Mouse (Mus musculus): ENCODE results near the gene Prdx5. TPM values are rescaled to one million over a fixed set of nuclear protein-coding genes. Genes with fewer than 3 reads are reported as not detected.

Gene Prdx5
- total and polyA plus RNA-seq, 2 experiments from 2014 or later = 344 to 623 TPM

DNA sequence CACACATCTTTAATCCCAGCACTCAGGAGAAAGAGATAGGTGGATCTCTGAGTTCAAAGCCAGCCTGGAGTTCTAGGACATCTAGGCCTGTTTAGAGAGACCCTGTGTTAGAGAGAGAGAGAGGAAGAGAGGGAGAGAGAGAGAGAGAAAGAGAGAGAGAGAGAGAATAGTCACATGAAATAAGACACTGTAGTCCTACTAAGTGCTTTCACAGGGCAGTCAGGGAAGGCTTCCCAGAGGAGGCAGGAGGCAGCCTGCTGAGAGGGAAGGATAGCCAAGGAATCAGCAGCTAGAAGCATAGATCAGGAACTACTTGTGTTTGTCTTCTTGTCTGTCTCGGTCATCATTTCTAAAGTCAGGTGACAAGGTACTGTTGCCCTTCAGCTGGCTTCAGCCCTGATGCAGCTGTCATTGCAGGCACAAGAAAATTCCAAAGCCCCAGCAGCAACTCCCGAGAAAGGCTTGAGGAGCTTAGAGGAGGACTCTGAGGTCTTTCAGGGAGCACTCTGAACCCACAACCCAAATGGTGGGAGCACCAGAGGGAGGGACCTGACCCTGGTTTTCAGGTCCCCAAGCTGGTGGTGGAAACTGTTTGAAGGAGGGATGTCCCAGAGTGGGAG, 50.8 kb downstream of the Prdx5 start:
- 61% methylated on average over 2 of the region's 2 CpGs for WGBS

DNA sequence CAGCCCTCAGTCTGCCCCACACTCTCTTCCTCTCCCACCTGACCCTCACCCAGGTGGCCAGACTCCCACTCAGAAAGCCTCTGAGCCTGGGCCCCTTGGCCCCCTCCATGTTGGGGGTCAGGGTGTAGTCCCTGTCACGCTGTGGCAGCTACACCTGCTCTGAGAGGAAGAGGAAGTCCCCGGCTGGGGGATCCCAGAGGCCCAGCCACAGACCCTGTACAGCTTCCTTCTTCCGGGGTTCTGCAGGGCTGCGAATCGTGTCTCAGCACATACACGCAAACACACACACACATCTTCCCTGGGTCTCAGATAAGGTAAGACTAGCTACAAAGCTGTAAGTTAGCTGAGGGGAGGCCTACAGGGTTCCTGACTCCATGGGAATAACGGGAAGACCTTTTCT, 51.9 kb downstream of the Prdx5 start, which contains the start of gene Ccdc88b:
TSS of gene Ccdc88b (minus strand) at position 181 of the 400 bp plus-strand sequence.
- no peak within 1 kb of the TSS; the same call in 1 of the 2 replicates for H3K27ac ChIP-seq (ENCODE audit: low read depth)

More for the DNA sequence above, 50.8 kb downstream of the Prdx5 start:
- Histone ChIP-seq H3K4me3 (ENCODE audit: low read depth, low read length) (no peak overlapping the region), H3K27ac (ENCODE audit: low read depth) (no peak overlapping the region), H3K27me3 (ENCODE audit: control insufficient read depth, insufficient read depth, low read length) (peaks cover 6% of the 10 kb centered on the region), H3K9me3 (replicated peaks; ENCODE audit: control insufficient read depth, low read length) (no peaks in the 10 kb centered on the region), H3K36me3 (replicated peaks; ENCODE audit: control insufficient read depth, insufficient read depth, low read length) (no peaks in the 10 kb centered on the region), H3K4me1 (ENCODE audit: control insufficient read depth, insufficient read depth) (0 out of 2 replicates have a peak, but pooled peaks cover 12% of the 10 kb centered on the region), H3K4me2 (ENCODE audit: low read depth, low read length) (no peak overlapping the region), H3K9ac (replicated peaks; ENCODE audit: low read depth, low read length) (no peak overlapping the region)
- TF ChIP-seq CTCF (IDR thresholded peaks at IDR 0.05; ENCODE audit: low read depth) (no peak), EP300 (IDR thresholded peaks at IDR 0.05; ENCODE audit: low read depth) (no peak)
- DNase-seq (ENCODE audit: low spot score) = no peak
- no peak for ATAC-seq (ENCODE audit: insufficient read depth, low read depth)

GRCm38 (mm10) chr19:6857391-6858005, 52.4 kb downstream of the Prdx5 start:
- H3K9me3 ChIP-seq (replicated peaks; ENCODE audit: control insufficient read depth, low read length) = no peaks in the 10 kb centered on the region
- no peak overlapping the region for H3K27ac ChIP-seq (ENCODE audit: low read depth)
- WGBS = 71% methylated on average over 9 of the region's 9 CpGs
- 0 out of 2 replicates have a peak, but pooled peaks cover 12% of the 10 kb centered on the region for H3K4me1 ChIP-seq (ENCODE audit: control insufficient read depth, insufficient read depth)
- ATAC-seq (ENCODE audit: insufficient read depth, low read depth) (no peak), DNase-seq (ENCODE audit: low spot score) (no peak)
- H3K9ac ChIP-seq (replicated peaks; ENCODE audit: low read depth, low read length) = no peak overlapping the region
- TF ChIP-seq EP300 (IDR thresholded peaks at IDR 0.05; ENCODE audit: low read depth) (no peak), CTCF (IDR thresholded peaks at IDR 0.05; ENCODE audit: low read depth) (no peak)
- H3K4me2 ChIP-seq (ENCODE audit: low read depth, low read length) = peak overlapping the region; percentile 5; the same call in 1 of the 2 replicates
- H3K27me3 ChIP-seq (ENCODE audit: control insufficient read depth, insufficient read depth, low read length) = peaks cover 10% of the 10 kb centered on the region
- H3K4me3 ChIP-seq (ENCODE audit: low read depth, low read length) = no peak overlapping the region
- H3K36me3 ChIP-seq (replicated peaks; ENCODE audit: control insufficient read depth, insufficient read depth, low read length) = no peaks in the 10 kb centered on the region

More for the DNA sequence above, 51.9 kb downstream of the Prdx5 start, which contains the start of gene Ccdc88b:
- Histone ChIP-seq H3K4me3 (ENCODE audit: low read depth, low read length) (peak within 1 kb of the TSS; percentile 1; the same call in 1 of the 2 replicates), H3K36me3 (replicated peaks; ENCODE audit: control insufficient read depth, insufficient read depth, low read length) (no peaks in the 10 kb centered on the region), H3K4me2 (ENCODE audit: low read depth, low read length) (peak within 1 kb of the TSS; percentile 5; the same call in 1 of the 2 replicates), H3K9ac (replicated peaks; ENCODE audit: low read depth, low read length) (no peak within 1 kb of the TSS), H3K9me3 (replicated peaks; ENCODE audit: control insufficient read depth, low read length) (no peaks in the 10 kb centered on the region), H3K4me1 (ENCODE audit: control insufficient read depth, insufficient read depth) (0 out of 2 replicates have a peak, but pooled peaks cover 12% of the 10 kb centered on the region), H3K27me3 (ENCODE audit: control insufficient read depth, insufficient read depth, low read length) (peaks cover 10% of the 10 kb centered on the region)
- TF ChIP-seq EP300 (IDR thresholded peaks at IDR 0.05; ENCODE audit: low read depth) (no peak), CTCF (IDR thresholded peaks at IDR 0.05; ENCODE audit: low read depth) (no peak)
- DNase-seq (ENCODE audit: low spot score) (no peak), ATAC-seq (ENCODE audit: insufficient read depth, low read depth) (no peak)
- 58% methylated on average over 7 of the region's 7 CpGs for WGBS

GRCm38 (mm10) chr19:6857003-6857360, 52.9 kb downstream of the Prdx5 start:
- Histone ChIP-seq H3K9me3 (replicated peaks; ENCODE audit: control insufficient read depth, low read length) (no peaks in the 10 kb centered on the region), H3K27me3 (ENCODE audit: control insufficient read depth, insufficient read depth, low read length) (peaks cover 10% of the 10 kb centered on the region), H3K36me3 (replicated peaks; ENCODE audit: control insufficient read depth, insufficient read depth, low read length) (no peaks in the 10 kb centered on the region), H3K4me2 (ENCODE audit: low read depth, low read length) (peak overlapping the region; percentile 5; the same call in 1 of the 2 replicates), H3K9ac (replicated peaks; ENCODE audit: low read depth, low read length) (no peak overlapping the region), H3K4me1 (ENCODE audit: control insufficient read depth, insufficient read depth) (0 out of 2 replicates have a peak, but pooled peaks cover 12% of the 10 kb centered on the region), H3K4me3 (ENCODE audit: low read depth, low read length) (no peak overlapping the region), H3K27ac (ENCODE audit: low read depth) (no peak overlapping the region)
- TF ChIP-seq CTCF (IDR thresholded peaks at IDR 0.05; ENCODE audit: low read depth) = no peak
- TF ChIP-seq EP300 (IDR thresholded peaks at IDR 0.05; ENCODE audit: low read depth) = no peak
- 53% methylated on average over 3 of the region's 3 CpGs for WGBS
- ATAC-seq (ENCODE audit: insufficient read depth, low read depth) = no peak
- no peak for DNase-seq (ENCODE audit: low spot score)

Small RNA genes within 50 kb of the gene (microRNA-seq; reads per million reads assigned to microRNA genes)
- 3.0 reads per million, percentile 15 among the genes with 10 or more reads in this experiment for gene Mir6990

Other genes starting within 250 kb of the Prdx5 start
- gene Rps6ka4, start 69.5 kb downstream of the Prdx5 start, total RNA-seq (2014; rRNA removed; ENCODE audit: low replicate concordance) = 16.6 and 30.3 TPM in 2 replicates
- gene Rps6ka4, start 69.5 kb downstream of the Prdx5 start, polyA plus RNA-seq (2015; fragmentation: Nextera tagmentation; extraction: Ambion mirVana) = 12.4 and 13.4 TPM in 2 replicates
- 0.11 and 2.7 TPM in 2 replicates for gene Ccdc88b, start 51.9 kb downstream of the Prdx5 start, total RNA-seq (2014; rRNA removed; ENCODE audit: low replicate concordance)
- gene Ccdc88b, start 51.9 kb downstream of the Prdx5 start, polyA plus RNA-seq (2015; fragmentation: Nextera tagmentation; extraction: Ambion mirVana) = 0.08 and 0.36 TPM in 2 replicates
- 61.8 and 61.9 TPM in 2 replicates for gene Trmt112, start 408 bp downstream of the Prdx5 start, total RNA-seq (2014; rRNA removed; ENCODE audit: low replicate concordance)
- gene Trmt112, start 408 bp downstream of the Prdx5 start, polyA plus RNA-seq (2015; fragmentation: Nextera tagmentation; extraction: Ambion mirVana) = 57.6 and 61.4 TPM in 2 replicates
- gene Esrra, start 11.7 kb upstream of the Prdx5 start, total RNA-seq (2014; rRNA removed; ENCODE audit: low replicate concordance) = 189 and 194 TPM in 2 replicates
- 49.1 and 51.7 TPM in 2 replicates for gene Esrra, start 11.7 kb upstream of the Prdx5 start, polyA plus RNA-seq (2015; fragmentation: Nextera tagmentation; extraction: Ambion mirVana)
- gene Catsperz, start 15.3 kb upstream of the Prdx5 start, total RNA-seq (2014; rRNA removed; ENCODE audit: low replicate concordance) = not detected in 2 replicates
- 2.2 and 2.5 TPM in 2 replicates for gene Catsperz, start 15.3 kb upstream of the Prdx5 start, polyA plus RNA-seq (2015; fragmentation: Nextera tagmentation; extraction: Ambion mirVana)
- not detected in 2 replicates for gene Kcnk4, start 24.4 kb upstream of the Prdx5 start, total RNA-seq (2014; rRNA removed; ENCODE audit: low replicate concordance)
- gene Kcnk4, start 24.4 kb upstream of the Prdx5 start, polyA plus RNA-seq (2015; fragmentation: Nextera tagmentation; extraction: Ambion mirVana) = 0.04 and 0.30 TPM in 2 replicates
- 46.8 and 76.0 TPM in 2 replicates for gene Bad, start 31.8 kb upstream of the Prdx5 start, total RNA-seq (2014; rRNA removed; ENCODE audit: low replicate concordance)
- gene Bad, start 31.8 kb upstream of the Prdx5 start, polyA plus RNA-seq (2015; fragmentation: Nextera tagmentation; extraction: Ambion mirVana) = 60.7 and 62.6 TPM in 2 replicates
- gene Gpr137, start 32.4 kb upstream of the Prdx5 start, total RNA-seq (2014; rRNA removed; ENCODE audit: low replicate concordance) = 23.4 and 46.1 TPM in 2 replicates
- 16.8 and 20.9 TPM in 2 replicates for gene Gpr137, start 32.4 kb upstream of the Prdx5 start, polyA plus RNA-seq (2015; fragmentation: Nextera tagmentation; extraction: Ambion mirVana)
- 88.3 and 100 TPM in 2 replicates for gene Ppp1r14b, start 64.9 kb upstream of the Prdx5 start, total RNA-seq (2014; rRNA removed; ENCODE audit: low replicate concordance)
- 128 and 132 TPM in 2 replicates for gene Ppp1r14b, start 64.9 kb upstream of the Prdx5 start, polyA plus RNA-seq (2015; fragmentation: Nextera tagmentation; extraction: Ambion mirVana)
- 24.9 and 46.0 TPM in 2 replicates for gene Plcb3, start 66.4 kb upstream of the Prdx5 start, total RNA-seq (2014; rRNA removed; ENCODE audit: low replicate concordance)
- gene Plcb3, start 66.4 kb upstream of the Prdx5 start, polyA plus RNA-seq (2015; fragmentation: Nextera tagmentation; extraction: Ambion mirVana) = 8.3 and 8.6 TPM in 2 replicates
- 0.65 and 8.5 TPM in 2 replicates for gene Fkbp2, start 70.4 kb upstream of the Prdx5 start, total RNA-seq (2014; rRNA removed; ENCODE audit: low replicate concordance)
- 59.9 and 65.2 TPM in 2 replicates for gene Fkbp2, start 70.4 kb upstream of the Prdx5 start, polyA plus RNA-seq (2015; fragmentation: Nextera tagmentation; extraction: Ambion mirVana)
- 74.8 and 122 TPM in 2 replicates for gene Vegfb, start 77.5 kb upstream of the Prdx5 start, total RNA-seq (2014; rRNA removed; ENCODE audit: low replicate concordance)
- gene Vegfb, start 77.5 kb upstream of the Prdx5 start, polyA plus RNA-seq (2015; fragmentation: Nextera tagmentation; extraction: Ambion mirVana) = 193 and 194 TPM in 2 replicates
- gene Dnajc4, start 82.5 kb upstream of the Prdx5 start, total RNA-seq (2014; rRNA removed; ENCODE audit: low replicate concordance) = 51.4 and 75.2 TPM in 2 replicates
- 58.5 and 59.7 TPM in 2 replicates for gene Dnajc4, start 82.5 kb upstream of the Prdx5 start, polyA plus RNA-seq (2015; fragmentation: Nextera tagmentation; extraction: Ambion mirVana)
- 42.1 and 45.3 TPM in 2 replicates for gene Nudt22, start 86.0 kb upstream of the Prdx5 start, total RNA-seq (2014; rRNA removed; ENCODE audit: low replicate concordance)
- gene Nudt22, start 86.0 kb upstream of the Prdx5 start, polyA plus RNA-seq (2015; fragmentation: Nextera tagmentation; extraction: Ambion mirVana) = 48.1 and 49.5 TPM in 2 replicates
- gene Trpt1, start 86.0 kb upstream of the Prdx5 start, total RNA-seq (2014; rRNA removed; ENCODE audit: low replicate concordance) = 12.6 and 32.0 TPM in 2 replicates
- 27.1 and 28.4 TPM in 2 replicates for gene Trpt1, start 86.0 kb upstream of the Prdx5 start, polyA plus RNA-seq (2015; fragmentation: Nextera tagmentation; extraction: Ambion mirVana)
- 8.9 and 11.1 TPM in 2 replicates for gene Fermt3, start 109.4 kb upstream of the Prdx5 start, total RNA-seq (2014; rRNA removed; ENCODE audit: low replicate concordance)
- gene Fermt3, start 109.4 kb upstream of the Prdx5 start, polyA plus RNA-seq (2015; fragmentation: Nextera tagmentation; extraction: Ambion mirVana) = 4.9 and 5.1 TPM in 2 replicates
- 94.6 and 99.7 TPM in 2 replicates for gene Stip1, start 129.9 kb upstream of the Prdx5 start, total RNA-seq (2014; rRNA removed; ENCODE audit: low replicate concordance)
- 98.3 and 98.5 TPM in 2 replicates for gene Stip1, start 129.9 kb upstream of the Prdx5 start, polyA plus RNA-seq (2015; fragmentation: Nextera tagmentation; extraction: Ambion mirVana)
- 122 and 170 TPM in 2 replicates for gene Macrod1, start 146.7 kb upstream of the Prdx5 start, total RNA-seq (2014; rRNA removed; ENCODE audit: low replicate concordance)
- gene Macrod1, start 146.7 kb upstream of the Prdx5 start, polyA plus RNA-seq (2015; fragmentation: Nextera tagmentation; extraction: Ambion mirVana) = 112 and 113 TPM in 2 replicates
- gene Flrt1, start 195.6 kb upstream of the Prdx5 start, total RNA-seq (2014; rRNA removed; ENCODE audit: low replicate concordance) = 0.23 and 0.89 TPM in 2 replicates
- 1.0 TPM in 2 replicates for gene Flrt1, start 195.6 kb upstream of the Prdx5 start, polyA plus RNA-seq (2015; fragmentation: Nextera tagmentation; extraction: Ambion mirVana)